9 mouse cellular contexts compared by ENCODE assay signal in genomic region chr17:83481551-83481950, GRCm38 (mm10). TPM values are rescaled to one million over a fixed set of nuclear protein-coding genes. Genes with fewer than 3 reads are reported as not detected.
DNase-seq lines count a peak whose midpoint lies in the region; ATAC-seq and TF ChIP-seq lines count a peak whose summit lies in the region.
"Had no signal": no experiment of that assay in that cellular context is flagged by ENCODE, and none has a peak within 500 bp of the region (broad histone marks: within the 10 kb centered on the region; RNA-seq: fewer than 3 reads in every experiment).

No protein-coding gene starts in this region.

- H3K4me2 ChIP-seq in lung, embryonic 14.5 days: no peak overlapping the region
- H3K4me2 ChIP-seq: embryonic facial prominence, embryonic 13.5 days; liver, embryonic 15.5 days had no signal

- no peaks in the 10 kb centered on the region for H3K79me2 ChIP-seq in heart, adult 2 months (replicated peaks; ENCODE audit: control insufficient read depth, insufficient read depth, low read length)

- TF ChIP-seq EP300 in heart, adult 2 months (IDR thresholded peaks at IDR 0.05; ENCODE audit: insufficient read depth, low read depth, low read length): no peak

- H3K4me1 ChIP-seq in heart, adult 2 months (ENCODE audit: control insufficient read depth, insufficient read depth, low read length): no peaks in the 10 kb centered on the region
- no peaks in the 10 kb centered on the region for H3K4me1 ChIP-seq in lung, embryonic 14.5 days (ENCODE audit: insufficient read depth)
- no peaks in the 10 kb centered on the region for H3K4me1 ChIP-seq in lung, adult 2 months (ENCODE audit: control insufficient read depth, insufficient read depth, low read length)
- H3K4me1 ChIP-seq: embryonic facial prominence, embryonic 13.5 days; liver, embryonic 15.5 days had no signal

- no peaks in the 10 kb centered on the region for H3K9me3 ChIP-seq in lung, embryonic 14.5 days (ENCODE audit: low read depth, low read length)
- H3K9me3 ChIP-seq: embryonic facial prominence, embryonic 13.5 days; liver, embryonic 15.5 days had no signal

- H3K4me3 ChIP-seq in heart, adult 2 months: no peak overlapping the region
- H3K4me3 ChIP-seq in lung, embryonic 14.5 days (ENCODE audit: low read depth, low read length): no peak overlapping the region
- H3K4me3 ChIP-seq in lung, adult 2 months (replicated peaks; ENCODE audit: extremely low read depth, low read depth, low read length): no peak overlapping the region
- H3K4me3 ChIP-seq: embryonic facial prominence, embryonic 13.5 days; liver, embryonic 15.5 days had no signal

- H3K9ac ChIP-seq in heart, adult 2 months (ENCODE audit: low read depth, low read length): no peak overlapping the region
- no peak overlapping the region for H3K9ac ChIP-seq in lung, embryonic 14.5 days
- H3K9ac ChIP-seq: embryonic facial prominence, embryonic 13.5 days; liver, embryonic 15.5 days had no signal

- no peak for TF ChIP-seq POLR2A in heart, adult 2 months (IDR thresholded peaks at IDR 0.05; ENCODE audit: insufficient read depth, low read depth, low read length)
- TF ChIP-seq POLR2A in lung, adult 2 months (IDR thresholded peaks at IDR 0.05; ENCODE audit: borderline replicate concordance, extremely low read depth, low read depth, low read length): no peak
- no peak for TF ChIP-seq POLR2A in brain, embryonic 14.5 days (IDR thresholded peaks at IDR 0.05; ENCODE audit: borderline replicate concordance, extremely low read depth, insufficient read depth, insufficient read length, poor library complexity, severe bottlenecking)

- H3K27me3 ChIP-seq in heart, adult 2 months (ENCODE audit: control insufficient read depth, insufficient read depth, low read length): no peaks in the 10 kb centered on the region
- H3K27me3 ChIP-seq in lung, embryonic 14.5 days (ENCODE audit: insufficient read depth, low read length): no peaks in the 10 kb centered on the region
- H3K27me3 ChIP-seq: embryonic facial prominence, embryonic 13.5 days; liver, embryonic 15.5 days had no signal

- no peak for TF ChIP-seq CTCF in heart, adult 2 months (IDR thresholded peaks at IDR 0.05)
- TF ChIP-seq CTCF in lung, embryonic 14.5 days (IDR thresholded peaks at IDR 0.05; ENCODE audit: low read depth): no peak
- TF ChIP-seq CTCF in lung, adult 2 months (IDR thresholded peaks at IDR 0.05; ENCODE audit: insufficient read depth, low read length): no peak
- TF ChIP-seq CTCF in brain, embryonic 14.5 days (IDR thresholded peaks at IDR 0.05; ENCODE audit: borderline replicate concordance, extremely low read depth, insufficient read depth, insufficient read length): no peak

- WGBS in heart, adult 2 months: 71% methylated on average over 7 of the region's 7 CpGs
- WGBS in lung, embryonic 14.5 days: 78% methylated on average over 7 of the region's 7 CpGs
- 78% methylated on average over 7 of the region's 7 CpGs for WGBS in lung, adult 2 months

- DNase-seq in heart, postnatal 4 days: peak; percentile 18
- DNase-seq in heart, adult 2 months: no peak
- DNase-seq in lung, embryonic 14.5 days: peak; percentile 20
- DNase-seq in lung, adult 2 months: no peak
- peak; percentile 24 for DNase-seq in brain, embryonic 14.5 days (ENCODE audit: low read depth)
- peak; percentile 18 to 36 for DNase-seq in kidney, postnatal 36 days
- no peak for DNase-seq in urinary bladder, postnatal 10 days (ENCODE audit: low spot score)

- intact Hi-C loops in heart, adult 2 months (cut with DNase I): no loop called here

- no peaks in the 10 kb centered on the region for H3K36me3 ChIP-seq in heart, adult 2 months (ENCODE audit: control insufficient read depth, insufficient read depth, low read length)
- peaks cover 49% of the 10 kb centered on the region for H3K36me3 ChIP-seq in lung, embryonic 14.5 days (ENCODE audit: insufficient read depth)

- H3K27ac ChIP-seq in heart, adult 2 months: no peak overlapping the region
- H3K27ac ChIP-seq in lung, embryonic 14.5 days (ENCODE audit: low read depth): no peak overlapping the region
- H3K27ac ChIP-seq: embryonic facial prominence, embryonic 13.5 days; liver, embryonic 15.5 days had no signal

- ATAC-seq in lung, embryonic 14.5 days (ENCODE audit: insufficient read depth): no peak

RNA-seq across cellular contexts. Expression of gene Cox7a2l, which starts 35.6 kb away (rescaled TPM):
- total RNA-seq in heart, postnatal 4 days (2021): 100 to 1,000 TPM; 289 to 300 TPM
- 100 to 1,000 TPM; 278 to 329 TPM for total RNA-seq in heart, adult 2 months (2021)
- 227 and 349 TPM in 2 replicates for polyA plus RNA-seq in heart, adult 2 months (2012; rRNA removed)
- 175 TPM in 2 replicates for polyA plus RNA-seq in lung, embryonic 14.5 days (2014; fragmentation: Nextera tagmentation; extraction: Ambion mirVana)
- 78.2 and 96.7 TPM in 2 replicates for polyA plus RNA-seq in lung, adult 2 months (2012; rRNA removed)
- polyA plus RNA-seq in brain, embryonic 14.5 days (2012; rRNA removed): 246 and 257 TPM in 2 replicates

Comparison
In these comparisons a context has a peak if more than half of its experiments do, and no peak if none do; other contexts are left out.
1. DNase-seq: peak in heart, postnatal 4 days (single experiment), lung, embryonic 14.5 days (single experiment), brain, embryonic 14.5 days (single experiment) and kidney, postnatal 36 days (2 of 2); none in heart, adult 2 months (0 of 2), lung, adult 2 months (single experiment) and urinary bladder, postnatal 10 days (single experiment).